Mouse (Mus musculus) megakaryocyte-erythroid progenitor cell, adult 5-6 weeks (primary cell): ENCODE results near the gene Slc30a5. TPM values are rescaled to one million over a fixed set of nuclear protein-coding genes. Genes with fewer than 3 reads are reported as not detected.

ENCODE experiments used
- ATAC-seq: replicated peaks from 2 replicates; pipeline ENCODE4 v1.8.0; 2016; ENCODE audit warnings: mild to moderate bottlenecking, inconsistent platforms; ENCODE audit not compliant: severe bottlenecking, poor library complexity, low FRiP score, low TSS enrichment
- total RNA-seq, 2 experiments: library from RNA; stranded (forward) in 1 of 2; stranded (reverse) in 1 of 2; fragments of 200-1000, 215-1000 nt in 1 of 2; fragments of >200 nt in 1 of 2; fragmentation: Nextera tagmentation in 1 of 2; gene quantifications; 2 replicates each; pipeline ENCODE4 v1.2.3; 2014 to 2017

The Slc30a5 gene
- total RNA-seq (2014; fragmentation: Nextera tagmentation) (48.1 and 53.9 TPM in 2 replicates), total RNA-seq (2017) (83.5 and 95.2 TPM in 2 replicates)

- ATAC-seq: peak; percentile 96
Measured at GRCm38 (mm10) chr13:100832741-100833639, at the start of gene Slc30a5. Gene Slc30a5, minus strand, starts transcription at chr13:100833427.

GRCm38 (mm10) chr13:100881944-100882343 is 48.7 kb upstream of the Slc30a5 start:
- ATAC-seq: no peak

- ATAC-seq: no peak
Measured at GRCm38 (mm10) chr13:100879806-100880205, 46.6 kb upstream of the Slc30a5 start.

GRCm38 (mm10) chr13:100879326-100879725 is 46.1 kb upstream of the Slc30a5 start:
- no peak for ATAC-seq

GRCm38 (mm10) chr13:100878264-100878663 is 45.0 kb upstream of the Slc30a5 start:
- ATAC-seq: no peak

GRCm38 (mm10) chr13:100877703-100878102 is 44.5 kb upstream of the Slc30a5 start:
- ATAC-seq: no peak

- peak; percentile 76 for ATAC-seq
Measured at GRCm38 (mm10) chr13:100875103-100875502, 41.9 kb upstream of the Slc30a5 start.

GRCm38 (mm10) chr13:100874588-100874987 is 41.4 kb upstream of the Slc30a5 start:
- no peak for ATAC-seq

- no peak for ATAC-seq
Measured at GRCm38 (mm10) chr13:100873530-100873929, 40.3 kb upstream of the Slc30a5 start.

GRCm38 (mm10) chr13:100871445-100872171 is 38.4 kb upstream of the Slc30a5 start:
- no peak for ATAC-seq

GRCm38 (mm10) chr13:100869813-100870212 is 36.6 kb upstream of the Slc30a5 start:
- ATAC-seq: no peak

GRCm38 (mm10) chr13:100866311-100866710 is 33.1 kb upstream of the Slc30a5 start:
- ATAC-seq: peak; percentile 32; the same call in 1 of the 2 replicates

GRCm38 (mm10) chr13:100865744-100866143 is 32.5 kb upstream of the Slc30a5 start:
- ATAC-seq: peak; percentile 81

GRCm38 (mm10) chr13:100863914-100864313 is 30.7 kb upstream of the Slc30a5 start:
- ATAC-seq: 0 out of 2 replicates have a peak, but pooled peaks have one; percentile 42

- 0 out of 2 replicates have a peak, but pooled peaks have one; percentile 22 for ATAC-seq
Measured at GRCm38 (mm10) chr13:100859117-100859516, 25.9 kb upstream of the Slc30a5 start.

GRCm38 (mm10) chr13:100854174-100854573 is 20.9 kb upstream of the Slc30a5 start:
- peak; percentile 79 for ATAC-seq

GRCm38 (mm10) chr13:100853120-100853519 is 19.9 kb upstream of the Slc30a5 start:
- ATAC-seq: no peak

- ATAC-seq: no peak
Measured at GRCm38 (mm10) chr13:100849137-100849536, 15.9 kb upstream of the Slc30a5 start.

GRCm38 (mm10) chr13:100846891-100847579 is 13.8 kb upstream of the Slc30a5 start:
- no peak for ATAC-seq

- no peak for ATAC-seq
Measured at GRCm38 (mm10) chr13:100846254-100846653, 13.0 kb upstream of the Slc30a5 start.
